Mouse (Mus musculus): ENCODE results near the gene Hoxd12. TPM values are rescaled to one million over a fixed set of nuclear protein-coding genes. Genes with fewer than 3 reads are reported as not detected.

The Hoxd12 gene
- not detected in 2 replicates for polyA plus RNA-seq (2015; fragmentation: Nextera tagmentation; extraction: Ambion mirVana)

DNA sequence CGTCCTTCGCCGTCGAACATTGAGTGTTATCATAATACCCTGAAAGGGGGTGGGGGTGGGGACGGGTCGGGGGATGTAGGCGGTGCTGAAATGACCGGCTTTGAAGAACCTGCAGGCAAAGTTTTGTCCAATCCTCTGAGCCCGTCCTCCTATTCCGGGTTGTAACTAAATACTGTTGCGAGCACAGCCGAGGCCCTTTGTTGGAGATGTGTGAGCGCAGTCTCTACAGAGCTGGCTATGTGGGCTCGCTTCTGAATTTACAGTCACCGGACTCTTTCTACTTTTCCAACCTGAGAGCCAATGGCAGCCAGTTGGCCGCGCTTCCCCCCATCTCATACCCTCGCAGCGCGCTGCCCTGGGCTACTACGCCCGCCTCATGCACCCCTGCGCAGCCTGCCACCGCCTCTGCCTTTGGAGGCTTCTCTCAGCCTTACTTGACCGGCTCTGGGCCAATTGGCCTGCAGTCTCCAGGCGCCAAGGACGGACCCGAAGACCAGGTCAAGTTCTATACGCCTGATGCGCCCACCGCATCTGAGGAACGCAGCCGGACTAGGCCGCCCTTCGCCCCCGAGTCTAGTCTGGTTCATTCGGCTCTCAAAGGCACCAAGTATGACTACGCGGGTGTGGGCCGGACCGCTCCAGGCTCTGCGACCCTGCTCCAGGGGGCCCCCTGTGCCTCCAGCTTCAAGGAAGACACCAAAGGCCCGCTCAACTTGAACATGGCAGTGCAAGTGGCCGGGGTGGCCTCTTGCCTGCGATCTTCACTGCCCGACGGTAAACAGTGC, at the start of gene Hoxd12:
Gene Hoxd12 (plus strand): TSS at position 133 of the 785 bp plus-strand sequence.
- Histone ChIP-seq H3K9me3 (replicated peaks; ENCODE audit: control insufficient read depth, low read length) (no peaks in the 10 kb centered on the region), H3K9ac (ENCODE audit: low read depth, low read length) (no peak within 1 kb of the TSS), H3K27ac (ENCODE audit: low read length) (no peak within 1 kb of the TSS), H3K4me1 (ENCODE audit: control insufficient read depth, low read depth, low read length) (no peaks in the 10 kb centered on the region), H3K27me3 (ENCODE audit: control insufficient read depth, insufficient read depth, low read depth, low read length) (peaks cover 95% of the 10 kb centered on the region), H3K4me2 (ENCODE audit: low read depth, low read length) (no peak within 1 kb of the TSS), H3K36me3 (ENCODE audit: control insufficient read depth, insufficient read depth) (no peaks in the 10 kb centered on the region), H3K4me3 (ENCODE audit: low read depth, low read length) (no peak within 1 kb of the TSS)
- no peak for ATAC-seq (ENCODE audit: low read depth)
- 3% methylated on average over 47 of the region's 47 CpGs for WGBS (ENCODE audit: insufficient replicate concordance)

DNA sequence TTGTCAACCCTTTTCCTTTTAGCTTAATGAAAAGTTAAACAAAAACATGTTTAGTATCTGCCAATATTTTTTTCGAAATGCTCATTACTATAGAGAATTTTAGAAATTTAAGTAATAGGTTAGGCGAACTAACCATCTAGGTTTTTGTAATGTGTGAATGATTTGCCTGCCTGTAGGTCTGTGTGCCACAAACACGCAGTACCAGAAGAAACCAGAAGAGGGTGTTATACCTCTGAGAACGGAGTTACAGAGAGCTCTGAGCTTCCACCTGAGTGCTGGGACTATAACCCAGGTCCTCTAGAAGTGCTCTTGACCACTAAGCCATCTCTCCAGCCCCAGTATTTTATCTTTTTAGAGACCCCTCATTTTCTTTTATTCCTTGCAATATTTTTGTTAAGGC, 39.4 kb upstream of the Hoxd12 start:
- H3K4me2 ChIP-seq (ENCODE audit: low read depth, low read length): no peak overlapping the region
- H3K9me3 ChIP-seq (replicated peaks; ENCODE audit: control insufficient read depth, low read length): no peaks in the 10 kb centered on the region
- H3K4me3 ChIP-seq (ENCODE audit: low read depth, low read length): no peak overlapping the region
- H3K9ac ChIP-seq (ENCODE audit: low read depth, low read length): no peak overlapping the region
- no peaks in the 10 kb centered on the region for H3K36me3 ChIP-seq (ENCODE audit: control insufficient read depth, insufficient read depth)
- H3K27ac ChIP-seq (ENCODE audit: low read length): no peak overlapping the region
- no peak for ATAC-seq (ENCODE audit: low read depth)
- H3K4me1 ChIP-seq (ENCODE audit: control insufficient read depth, low read depth, low read length): no peaks in the 10 kb centered on the region
- 45% methylated on average over 4 of the region's 4 CpGs for WGBS (ENCODE audit: insufficient replicate concordance)
- H3K27me3 ChIP-seq (ENCODE audit: control insufficient read depth, insufficient read depth, low read depth, low read length): no peaks in the 10 kb centered on the region

DNA sequence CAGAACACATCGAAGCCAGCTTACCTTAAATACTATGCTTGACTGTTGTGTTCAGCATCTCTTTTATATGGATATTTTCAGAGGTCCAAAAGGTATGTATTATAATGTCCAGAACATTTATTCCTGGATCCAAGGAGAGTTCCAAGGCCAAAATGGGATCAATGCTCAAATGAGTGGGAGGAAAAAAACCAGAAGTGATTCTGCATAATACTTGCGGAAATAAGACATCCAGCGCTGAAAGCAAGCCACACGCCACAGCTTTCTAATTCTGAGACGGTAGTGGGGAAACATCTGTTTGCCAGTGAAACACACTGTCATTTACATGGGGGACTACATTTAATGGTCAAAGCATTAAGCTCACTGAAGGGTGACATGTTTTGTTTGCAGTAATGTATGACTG, 32.4 kb upstream of the Hoxd12 start:
- 48% methylated on average over 5 of the region's 5 CpGs for WGBS (ENCODE audit: insufficient replicate concordance)

DNA sequence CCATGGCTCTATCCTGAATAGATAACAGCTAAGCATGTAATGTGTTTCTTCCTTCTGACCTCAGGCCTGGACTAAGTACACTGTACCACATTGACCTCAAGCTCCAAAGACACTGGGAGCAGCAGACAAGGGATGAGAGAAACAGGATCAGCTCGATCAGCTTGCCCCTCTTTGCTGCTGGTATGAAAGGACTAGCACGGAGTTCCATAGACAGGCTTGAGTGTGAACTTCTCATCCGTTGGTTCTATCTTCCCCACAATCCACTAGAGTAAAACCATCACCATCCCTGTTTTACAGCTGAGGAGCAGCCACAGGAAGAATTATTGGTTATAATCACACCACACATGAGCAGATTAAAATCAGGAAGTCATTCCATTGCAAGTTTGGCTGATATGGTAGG, 29.2 kb upstream of the Hoxd12 start:
- Histone ChIP-seq H3K4me3 (ENCODE audit: low read depth, low read length) (no peak overlapping the region), H3K4me1 (ENCODE audit: control insufficient read depth, low read depth, low read length) (no peaks in the 10 kb centered on the region), H3K27ac (ENCODE audit: low read length) (no peak overlapping the region), H3K4me2 (ENCODE audit: low read depth, low read length) (no peak overlapping the region), H3K9ac (ENCODE audit: low read depth, low read length) (no peak overlapping the region), H3K9me3 (replicated peaks; ENCODE audit: control insufficient read depth, low read length) (no peaks in the 10 kb centered on the region), H3K27me3 (ENCODE audit: control insufficient read depth, insufficient read depth, low read depth, low read length) (peaks cover 53% of the 10 kb centered on the region), H3K36me3 (ENCODE audit: control insufficient read depth, insufficient read depth) (no peaks in the 10 kb centered on the region)
- WGBS (ENCODE audit: insufficient replicate concordance): 54% methylated on average over 3 of the region's 3 CpGs
- no peak for ATAC-seq (ENCODE audit: low read depth)

More for the DNA sequence above, 32.4 kb upstream of the Hoxd12 start:
- Histone ChIP-seq H3K4me2 (ENCODE audit: low read depth, low read length) (no peak overlapping the region), H3K9me3 (replicated peaks; ENCODE audit: control insufficient read depth, low read length) (no peaks in the 10 kb centered on the region), H3K36me3 (ENCODE audit: control insufficient read depth, insufficient read depth) (no peaks in the 10 kb centered on the region), H3K27ac (ENCODE audit: low read length) (no peak overlapping the region), H3K9ac (ENCODE audit: low read depth, low read length) (no peak overlapping the region), H3K27me3 (ENCODE audit: control insufficient read depth, insufficient read depth, low read depth, low read length) (peaks cover 21% of the 10 kb centered on the region), H3K4me3 (ENCODE audit: low read depth, low read length) (no peak overlapping the region), H3K4me1 (ENCODE audit: control insufficient read depth, low read depth, low read length) (no peaks in the 10 kb centered on the region)
- ATAC-seq (ENCODE audit: low read depth): no peak

DNA sequence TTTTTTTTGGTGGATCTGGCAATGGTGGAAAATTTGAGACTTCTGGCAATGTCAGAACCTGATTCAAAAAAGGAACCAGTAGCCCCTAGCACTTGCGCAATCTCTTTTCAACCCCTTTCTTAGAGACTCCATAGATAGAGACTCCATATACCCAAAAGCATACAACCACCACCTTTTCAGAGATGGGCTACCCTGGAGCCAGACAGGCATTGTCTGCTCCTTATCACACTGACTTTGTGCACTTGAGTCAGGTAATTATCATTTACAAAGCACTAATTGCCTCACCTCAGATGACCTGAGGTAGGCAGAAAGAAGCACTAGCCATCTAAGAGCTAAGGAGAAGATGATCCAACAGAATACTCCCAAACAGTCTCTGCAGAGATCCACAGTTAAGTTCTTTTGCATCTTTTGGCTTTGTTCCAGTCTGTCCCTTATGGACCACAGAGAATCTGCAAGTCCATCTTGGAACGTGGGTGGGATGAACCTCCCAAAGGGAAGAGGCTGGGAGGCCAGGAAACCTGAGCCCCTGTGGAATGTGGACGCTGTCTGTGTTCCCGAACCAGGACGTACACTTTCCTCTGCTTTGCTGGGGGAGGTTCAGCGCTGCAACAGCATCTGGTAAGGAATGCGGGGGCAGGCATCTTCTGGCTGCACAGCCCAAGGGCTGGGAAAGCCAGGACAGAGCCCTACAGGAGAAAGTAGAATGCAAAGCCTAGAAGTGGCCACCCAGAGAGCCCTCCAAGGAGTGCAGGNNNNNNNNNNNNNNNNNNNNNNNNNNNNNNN, 27.5 kb upstream of the Hoxd12 start:
- Histone ChIP-seq H3K36me3 (ENCODE audit: control insufficient read depth, insufficient read depth) (no peaks in the 10 kb centered on the region), H3K4me3 (ENCODE audit: low read depth, low read length) (no peak overlapping the region), H3K9ac (ENCODE audit: low read depth, low read length) (no peak overlapping the region), H3K27me3 (ENCODE audit: control insufficient read depth, insufficient read depth, low read depth, low read length) (peaks cover 68% of the 10 kb centered on the region), H3K27ac (ENCODE audit: low read length) (no peak overlapping the region), H3K4me1 (ENCODE audit: control insufficient read depth, low read depth, low read length) (no peaks in the 10 kb centered on the region), H3K4me2 (ENCODE audit: low read depth, low read length) (no peak overlapping the region), H3K9me3 (replicated peaks; ENCODE audit: control insufficient read depth, low read length) (no peaks in the 10 kb centered on the region)
- 13% methylated on average over 7 of the region's 7 CpGs for WGBS (ENCODE audit: insufficient replicate concordance)
- ATAC-seq (ENCODE audit: low read depth): no peak

DNA sequence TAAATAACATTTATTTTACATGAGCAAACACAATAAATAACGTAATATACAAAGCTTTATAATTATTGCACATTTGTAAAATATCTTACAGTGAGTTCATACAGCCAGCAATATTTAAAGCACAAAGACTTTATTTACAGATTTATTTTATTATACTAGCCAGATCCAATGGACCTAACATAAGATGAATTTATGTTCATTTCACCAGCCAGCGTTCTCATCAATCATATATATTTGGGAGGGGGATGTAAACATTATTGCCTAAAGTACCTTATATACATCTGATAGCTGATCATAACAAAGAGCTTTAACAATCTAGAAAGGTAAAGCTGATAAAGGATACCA, 21.8 kb upstream of the Hoxd12 start:
- WGBS (ENCODE audit: insufficient replicate concordance): 29% methylated on average over 2 of the region's 2 CpGs
- Histone ChIP-seq H3K4me3 (ENCODE audit: low read depth, low read length) (no peak overlapping the region), H3K36me3 (ENCODE audit: control insufficient read depth, insufficient read depth) (no peaks in the 10 kb centered on the region), H3K27me3 (ENCODE audit: control insufficient read depth, insufficient read depth, low read depth, low read length) (peaks cover 88% of the 10 kb centered on the region), H3K4me2 (ENCODE audit: low read depth, low read length) (no peak overlapping the region), H3K4me1 (ENCODE audit: control insufficient read depth, low read depth, low read length) (no peaks in the 10 kb centered on the region; the same call in none of the 2 replicates), H3K9me3 (replicated peaks; ENCODE audit: control insufficient read depth, low read length) (no peaks in the 10 kb centered on the region), H3K27ac (ENCODE audit: low read length) (no peak overlapping the region), H3K9ac (ENCODE audit: low read depth, low read length) (no peak overlapping the region)
- ATAC-seq (ENCODE audit: low read depth): no peak

DNA sequence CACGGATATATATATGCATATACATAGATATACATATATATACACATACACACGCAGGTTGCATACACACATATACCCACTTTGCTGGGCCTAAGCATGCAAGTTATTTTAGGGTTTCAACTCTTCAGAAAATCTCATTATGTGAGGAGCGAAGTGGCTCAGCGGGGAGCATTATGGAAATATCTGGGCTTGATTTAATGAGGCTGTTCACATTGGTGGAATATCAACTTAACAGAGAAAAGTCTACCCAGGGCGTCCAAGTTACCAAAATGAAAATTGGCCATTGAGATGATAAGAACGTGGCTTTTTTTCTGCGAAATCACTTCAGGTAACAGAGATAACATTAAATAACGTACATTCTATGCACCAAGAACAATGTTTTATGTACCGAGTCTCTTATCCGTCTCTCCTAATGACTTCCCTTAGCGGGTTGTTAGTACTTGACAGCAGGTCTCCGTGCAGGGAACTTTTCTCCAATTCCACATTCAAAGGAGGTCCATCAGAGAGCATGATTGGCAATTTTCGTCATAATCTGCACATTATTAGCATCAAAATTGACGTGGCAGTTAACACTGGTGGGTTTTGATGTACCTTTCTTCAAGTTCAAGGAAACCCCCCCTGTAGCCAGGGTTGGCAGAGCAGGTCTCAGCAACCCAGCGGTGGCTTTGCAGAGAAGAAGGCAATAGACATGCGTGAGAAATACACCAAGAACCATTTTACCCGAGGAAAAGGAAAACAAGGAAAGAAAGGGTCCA, 20.9 kb upstream of the Hoxd12 start:
- Histone ChIP-seq H3K27me3 (ENCODE audit: control insufficient read depth, insufficient read depth, low read depth, low read length) (peaks cover 88% of the 10 kb centered on the region), H3K4me2 (ENCODE audit: low read depth, low read length) (no peak overlapping the region), H3K4me1 (ENCODE audit: control insufficient read depth, low read depth, low read length) (no peaks in the 10 kb centered on the region; the same call in none of the 2 replicates), H3K9ac (ENCODE audit: low read depth, low read length) (no peak overlapping the region), H3K36me3 (ENCODE audit: control insufficient read depth, insufficient read depth) (no peaks in the 10 kb centered on the region), H3K27ac (ENCODE audit: low read length) (no peak overlapping the region), H3K9me3 (replicated peaks; ENCODE audit: control insufficient read depth, low read length) (no peaks in the 10 kb centered on the region), H3K4me3 (ENCODE audit: low read depth, low read length) (no peak overlapping the region)
- WGBS (ENCODE audit: insufficient replicate concordance): 8% methylated on average over 17 of the region's 17 CpGs
- no peak for ATAC-seq (ENCODE audit: low read depth)

DNA sequence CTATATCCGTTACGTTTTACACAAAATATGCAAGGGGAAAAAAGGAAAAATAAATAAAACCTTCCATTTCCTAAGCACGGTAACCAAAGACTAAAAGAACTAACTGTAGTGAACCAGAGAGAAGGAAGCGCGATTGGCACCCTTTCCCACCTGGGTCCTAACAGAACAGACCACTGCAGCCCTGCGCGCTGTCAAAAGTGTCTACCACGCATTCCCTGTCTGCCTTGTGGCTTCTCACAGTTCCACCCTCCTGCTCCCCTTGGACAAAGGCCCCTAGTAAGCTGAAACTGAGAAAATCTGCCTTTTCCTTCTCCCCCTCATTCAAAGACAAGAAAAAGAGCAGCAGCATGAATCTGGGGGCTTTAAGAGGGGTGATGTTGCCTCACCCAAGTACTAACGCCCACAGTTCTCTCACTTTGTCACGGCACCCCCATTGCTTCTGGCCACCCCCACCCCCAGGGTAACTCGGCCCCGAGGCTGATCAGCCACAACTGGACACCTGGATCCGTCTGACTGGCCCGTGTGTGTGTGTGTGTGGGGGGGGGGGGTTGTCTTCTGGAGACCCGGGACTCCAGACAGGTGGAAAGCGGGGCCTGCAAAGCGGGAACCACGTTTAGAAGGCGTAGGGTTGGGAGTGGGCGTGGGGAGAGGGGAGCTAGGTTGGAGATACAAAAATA, 19.9 kb upstream of the Hoxd12 start:
- Histone ChIP-seq H3K9ac (ENCODE audit: low read depth, low read length) (no peak overlapping the region), H3K4me1 (ENCODE audit: control insufficient read depth, low read depth, low read length) (no peaks in the 10 kb centered on the region; the same call in none of the 2 replicates), H3K9me3 (replicated peaks; ENCODE audit: control insufficient read depth, low read length) (no peaks in the 10 kb centered on the region), H3K4me2 (ENCODE audit: low read depth, low read length) (0 out of 2 replicates have a peak overlapping the region, but pooled peaks have one; percentile 48), H3K36me3 (ENCODE audit: control insufficient read depth, insufficient read depth) (no peaks in the 10 kb centered on the region), H3K27me3 (ENCODE audit: control insufficient read depth, insufficient read depth, low read depth, low read length) (peaks cover 88% of the 10 kb centered on the region), H3K27ac (ENCODE audit: low read length) (no peak overlapping the region), H3K4me3 (ENCODE audit: low read depth, low read length) (no peak overlapping the region)
- ATAC-seq (ENCODE audit: low read depth): no peak
- WGBS (ENCODE audit: insufficient replicate concordance): 5% methylated on average over 20 of the region's 20 CpGs
